Mouse (Mus musculus) hindbrain, embryonic 14.5 days (tissue): ENCODE results near the gene Sbk1. TPM values are rescaled to one million over a fixed set of nuclear protein-coding genes. Genes with fewer than 3 reads are reported as not detected.
"Not testable (repeated sequence)": the region's sequence is repeated elsewhere in the genome, so short reads cannot be mapped to it uniquely, and the experiment has no call there.

Source experiments
- ATAC-seq: fragments of 200-750 bp; cut with Nextera tagmentation; 2 replicates; pipeline ENCODE4 v1.8.0; 2017; ENCODE audit warnings: moderate number of reproducible peaks, mild to moderate bottlenecking, moderate TSS enrichment, moderate library complexity; ENCODE audit not compliant: low FRiP score
- DNase-seq: peaks from one replicate; pipeline ENCODE4 v3.0.0-alpha.2; 2015; ENCODE audit warnings: low spot score
- H3K27ac ChIP-seq: fragments of 300-500 bp; sonication (generic); 2 replicates; pipeline ENCODE4 v1.5.1; 2014; ENCODE audit warnings: mild to moderate bottlenecking, moderate library complexity
- H3K27me3 ChIP-seq: fragments of 300-500 bp; sonication (generic); 2 replicates; pipeline ENCODE4 v1.6.1; 2014; ENCODE audit warnings: mild to moderate bottlenecking, low read length, mixed read lengths; ENCODE audit not compliant: control insufficient read depth, insufficient read depth
- H3K36me3 ChIP-seq: fragments of 300-500 bp; sonication (generic); replicated peaks from 2 replicates; pipeline ENCODE4 v1.6.1; 2014; ENCODE audit not compliant: control insufficient read depth, insufficient read depth
- H3K4me1 ChIP-seq: fragments of 300-500 bp; sonication (generic); replicated peaks from 2 replicates; pipeline ENCODE4 v1.6.1; 2014; ENCODE audit warnings: antibody characterized with exemption, low read length, mixed read lengths; ENCODE audit not compliant: control insufficient read depth, insufficient read depth
- H3K4me2 ChIP-seq: fragments of 300-500 bp; sonication (generic); replicated peaks from 2 replicates; pipeline ENCODE4 v1.6.1; 2014; ENCODE audit warnings: mild to moderate bottlenecking, moderate library complexity
- H3K4me3 ChIP-seq: fragments of 300-500 bp; sonication (generic); replicated peaks from 2 replicates; pipeline ENCODE4 v1.5.1; 2014; ENCODE audit warnings: mild to moderate bottlenecking, low read length
- H3K9ac ChIP-seq: fragments of 300-500 bp; sonication (generic); 2 replicates; pipeline ENCODE4 v1.6.1; 2014
- H3K9me3 ChIP-seq: fragments of 300-500 bp; sonication (generic); 2 replicates; pipeline ENCODE4 v1.6.1; 2016; ENCODE audit warnings: low read length; ENCODE audit not compliant: control insufficient read depth
- WGBS: fragments of 180-500 bp; shearing (Covaris S2); extraction: QIAGEN DNeasy Blood & Tissue Kit; methylation state at CpG from one replicate; pipeline ENCODE4 v1.1.7; 2014; 5-methylcytosine and 5-hydroxymethylcytosine counted together
- polyA plus RNA-seq: library from polyadenylated mRNA; unstranded; fragments of >200 nt; fragmentation: Nextera tagmentation; extraction: Ambion mirVana; gene quantifications from 2 replicates; pipeline ENCODE4 v1.2.1, GENCODE M21; 2014

The Sbk1 gene
- polyA plus RNA-seq, 1 experiment from 2014 or later = 290 TPM

GRCm38 (mm10) chr7:126274626-126275025 is 2.2 kb downstream of the Sbk1 start:
- peak overlapping the region; percentile 100 for H3K9ac ChIP-seq
- 8% methylated on average over 4 of the region's 4 CpGs for WGBS
- peak overlapping the region; percentile 99 for H3K4me2 ChIP-seq
- no peak for DNase-seq
- peak overlapping the region; percentile 98 for H3K27ac ChIP-seq
- peak overlapping the region; percentile 98 for H3K4me3 ChIP-seq
- no peaks in the 10 kb centered on the region for H3K27me3 ChIP-seq
- no peaks in the 10 kb centered on the region for H3K9me3 ChIP-seq
- H3K4me1 ChIP-seq = peaks cover 59% of the 10 kb centered on the region
- ATAC-seq = no peak
- peaks cover 46% of the 10 kb centered on the region for H3K36me3 ChIP-seq

DNA sequence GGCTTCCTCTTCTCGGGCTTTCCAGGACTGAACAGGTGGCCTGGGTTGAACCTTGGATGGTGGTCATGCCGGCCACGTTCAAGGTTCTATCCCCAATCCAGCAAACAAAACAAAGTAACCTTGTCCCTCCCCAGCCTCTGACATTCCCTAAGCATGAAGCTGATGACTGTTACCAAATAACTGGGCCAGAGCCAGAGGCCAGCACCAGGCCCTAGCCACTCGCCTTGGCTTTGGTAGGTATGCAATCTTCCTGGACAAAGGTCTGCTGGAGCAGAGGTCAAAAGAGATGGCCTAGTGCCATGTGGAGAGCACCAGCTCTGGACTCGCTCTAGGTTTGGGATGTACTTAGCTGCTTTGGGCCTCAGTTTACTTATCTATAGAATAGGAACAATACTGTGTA is 3.3 kb downstream of the Sbk1 start:
- WGBS = 86% methylated on average over 5 of the region's 5 CpGs
- H3K27me3 ChIP-seq = no peaks in the 10 kb centered on the region
- no peak for ATAC-seq
- H3K4me1 ChIP-seq = peaks cover 67% of the 10 kb centered on the region
- H3K9ac ChIP-seq = peak overlapping the region; percentile 100
- H3K9me3 ChIP-seq = no peaks in the 10 kb centered on the region
- peak overlapping the region; percentile 98 for H3K4me3 ChIP-seq
- peak overlapping the region; percentile 99 for H3K4me2 ChIP-seq
- no peak for DNase-seq
- no peak overlapping the region for H3K27ac ChIP-seq
- H3K36me3 ChIP-seq = peaks cover 55% of the 10 kb centered on the region

GRCm38 (mm10) chr7:126276297-126276696 is 3.9 kb downstream of the Sbk1 start:
- 51% methylated on average over 6 of the region's 6 CpGs for WGBS
- H3K36me3 ChIP-seq = peaks cover 61% of the 10 kb centered on the region
- H3K27ac ChIP-seq = no peak overlapping the region
- no peak for DNase-seq
- H3K9me3 ChIP-seq = no peaks in the 10 kb centered on the region
- no peaks in the 10 kb centered on the region for H3K27me3 ChIP-seq
- H3K4me1 ChIP-seq = peaks cover 63% of the 10 kb centered on the region
- H3K9ac ChIP-seq = peak overlapping the region; percentile 100
- no peak for ATAC-seq
- H3K4me2 ChIP-seq = peak overlapping the region; percentile 99
- H3K4me3 ChIP-seq = peak overlapping the region; percentile 98

GRCm38 (mm10) chr7:126277536-126278295 is 5.3 kb downstream of the Sbk1 start:
- Histone ChIP-seq H3K9me3 (no peaks in the 10 kb centered on the region), H3K4me3 (peak overlapping the region; percentile 98), H3K9ac (peak overlapping the region; percentile 100), H3K36me3 (peaks cover 75% of the 10 kb centered on the region), H3K4me1 (peaks cover 62% of the 10 kb centered on the region), H3K27me3 (no peaks in the 10 kb centered on the region), H3K4me2 (peak overlapping the region; percentile 99), H3K27ac (no peak overlapping the region)
- no peak for DNase-seq
- no peak for ATAC-seq
- WGBS = 45% methylated on average over 22 of the region's 22 CpGs

GRCm38 (mm10) chr7:126278799-126279198 is 6.4 kb downstream of the Sbk1 start:
- peaks cover 84% of the 10 kb centered on the region for H3K36me3 ChIP-seq
- H3K27me3 ChIP-seq = no peaks in the 10 kb centered on the region
- ATAC-seq (no peak), DNase-seq (no peak)
- 84% methylated on average over 5 of the region's 5 CpGs for WGBS
- peak overlapping the region; percentile 99 for H3K4me2 ChIP-seq
- no peaks in the 10 kb centered on the region for H3K9me3 ChIP-seq
- no peak overlapping the region for H3K27ac ChIP-seq
- peak overlapping the region; percentile 28; the same call in 1 of the 2 replicates for H3K9ac ChIP-seq
- peaks cover 65% of the 10 kb centered on the region for H3K4me1 ChIP-seq
- H3K4me3 ChIP-seq = peak overlapping the region; percentile 5; the same call in 1 of the 2 replicates

DNA sequence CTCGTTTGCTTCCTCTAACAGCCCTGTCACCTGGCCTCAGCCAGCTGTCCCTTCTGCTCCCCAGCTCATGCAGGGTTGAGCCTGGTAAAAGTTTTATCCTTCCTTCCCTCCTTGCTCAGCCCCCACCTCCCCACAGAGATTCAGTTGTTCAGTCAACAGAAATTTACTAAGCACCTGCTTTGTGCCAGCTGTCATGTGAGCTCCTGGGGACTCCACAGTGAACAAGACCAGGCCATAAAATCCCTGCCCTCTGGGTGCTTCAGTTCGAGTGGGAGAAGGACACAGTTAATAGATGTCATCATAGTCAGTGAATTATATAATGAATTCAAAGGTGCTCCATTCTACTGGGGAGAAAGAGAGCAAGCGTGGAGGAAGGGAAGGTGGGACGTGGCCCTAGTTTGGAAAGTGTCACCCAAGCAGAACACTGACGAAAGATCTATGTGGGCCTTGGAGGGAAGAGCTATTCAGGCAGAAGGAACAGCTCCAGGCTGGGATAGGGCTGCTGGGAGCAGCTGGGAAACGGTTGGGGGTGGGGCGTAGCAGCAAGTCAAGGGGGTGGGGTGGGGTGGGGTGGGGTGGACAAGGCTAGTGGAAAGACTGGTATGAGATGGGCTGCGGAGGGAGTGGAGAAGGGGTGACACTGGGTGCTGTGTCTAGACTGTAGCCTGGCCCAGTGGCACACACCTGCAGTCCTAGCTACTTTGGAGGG is 7.5 kb downstream of the Sbk1 start:
- Histone ChIP-seq H3K9ac (no peak overlapping the region), H3K36me3 (peaks cover 89% of the 10 kb centered on the region), H3K4me2 (no peak overlapping the region), H3K4me3 (no peak overlapping the region), H3K27me3 (no peaks in the 10 kb centered on the region), H3K27ac (no peak overlapping the region), H3K9me3 (no peaks in the 10 kb centered on the region), H3K4me1 (peaks cover 65% of the 10 kb centered on the region)
- DNase-seq (no peak), ATAC-seq (no peak)
- WGBS = 60% methylated on average over 8 of the region's 8 CpGs

DNA sequence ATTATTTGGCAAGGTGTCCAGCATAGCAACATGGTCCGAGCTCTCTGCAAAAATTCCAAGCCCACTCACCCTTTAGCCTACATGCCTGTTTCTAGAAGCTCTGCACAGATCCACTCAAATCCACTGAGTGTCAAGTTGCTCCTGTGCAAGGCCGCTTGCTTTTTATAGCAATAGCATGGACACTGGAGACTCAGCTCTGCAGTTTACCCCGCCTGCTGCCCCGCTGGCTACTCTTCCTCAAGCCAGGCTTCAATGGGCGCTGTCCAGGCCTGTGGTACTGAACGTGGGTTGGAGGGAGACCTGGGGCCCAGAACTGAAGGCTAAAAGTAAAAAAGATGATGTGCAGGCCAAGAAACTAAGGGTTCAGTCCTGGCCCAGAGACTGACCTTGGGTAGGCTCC is 8.3 kb downstream of the Sbk1 start:
- peaks cover 84% of the 10 kb centered on the region for H3K36me3 ChIP-seq
- H3K4me3 ChIP-seq = no peak overlapping the region
- no peak overlapping the region for H3K27ac ChIP-seq
- DNase-seq (no peak), ATAC-seq (no peak)
- no peak overlapping the region for H3K9ac ChIP-seq
- no peaks in the 10 kb centered on the region for H3K27me3 ChIP-seq
- H3K4me2 ChIP-seq = no peak overlapping the region
- WGBS = 68% methylated on average over 6 of the region's 6 CpGs
- peaks cover 65% of the 10 kb centered on the region for H3K4me1 ChIP-seq
- no peaks in the 10 kb centered on the region for H3K9me3 ChIP-seq

GRCm38 (mm10) chr7:126281876-126282682 is 9.7 kb downstream of the Sbk1 start:
- Histone ChIP-seq H3K4me3 (no peak overlapping the region), H3K27ac (no peak overlapping the region), H3K9ac (0 out of 2 replicates have a peak overlapping the region, but pooled peaks have one; percentile 8), H3K27me3 (no peaks in the 10 kb centered on the region), H3K4me2 (no peak overlapping the region), H3K9me3 (no peaks in the 10 kb centered on the region), H3K36me3 (peaks cover 76% of the 10 kb centered on the region), H3K4me1 (peaks cover 55% of the 10 kb centered on the region)
- DNase-seq (no peak), ATAC-seq (no peak)
- WGBS = 68% methylated on average over 16 of the region's 16 CpGs

GRCm38 (mm10) chr7:126282683-126282990 is 10.2 kb downstream of the Sbk1 start:
- not testable (repeated sequence) for H3K27ac ChIP-seq

More at GRCm38 (mm10) chr7:126282683-126282990, 10.2 kb downstream of the Sbk1 start:
- not testable (repeated sequence) for ATAC-seq, H3K9ac ChIP-seq, H3K4me2 ChIP-seq, DNase-seq, H3K27me3 ChIP-seq, H3K4me3 ChIP-seq, H3K9me3 ChIP-seq
- peaks cover 74% of the 10 kb centered on the region for H3K36me3 ChIP-seq
- 84% methylated on average over 7 of the region's 8 CpGs for WGBS
- H3K4me1 ChIP-seq = peaks cover 54% of the 10 kb centered on the region
